Mouse (Mus musculus): ENCODE results near the gene Rtl4.

Rtl4 gene

GRCm38 (mm10) chrX:144688207-144689118 lies at the start of gene Rtl4:
Rtl4 (plus strand) TSS chrX:144688907.
- 2% methylated on average over 10 of the region's 31 CpGs for WGBS

- 45% methylated on average over 2 of the region's 3 CpGs for WGBS
Measured at GRCm38 (mm10) chrX:144644756-144645155, 44.0 kb upstream of the Rtl4 start.

- WGBS, result 47% methylated on average over 1 of the region's 1 CpGs
Measured at GRCm38 (mm10) chrX:144645394-144645793, 43.3 kb upstream of the Rtl4 start.

- WGBS, result 77% methylated on average over 2 of the region's 2 CpGs
Measured at GRCm38 (mm10) chrX:144652196-144652595, 36.5 kb upstream of the Rtl4 start.

- WGBS, result 12% methylated on average over 20 of the region's 20 CpGs
Measured at GRCm38 (mm10) chrX:144687742-144688141, 965 bp upstream of the Rtl4 start.

- 0% methylated on average over 1 of the region's 1 CpGs for WGBS
Measured at GRCm38 (mm10) chrX:144688142-144688206, 733 bp upstream of the Rtl4 start, which contains the start of gene Trpc5. Trpc5 (minus strand) TSS chrX:144688180.

GRCm38 (mm10) chrX:144689119-144689858 lies 582 bp downstream of the Rtl4 start:
- 7% methylated on average over 18 of the region's 21 CpGs for WGBS

- under 1% methylated on average over 7 of the region's 7 CpGs for WGBS
Measured at GRCm38 (mm10) chrX:144689859-144690181, 1.1 kb downstream of the Rtl4 start.

- 83% methylated on average over 1 of the region's 1 CpGs for WGBS
Measured at GRCm38 (mm10) chrX:144716330-144716729, 27.6 kb downstream of the Rtl4 start.

- WGBS, result 76% methylated on average over 3 of the region's 3 CpGs
Measured at GRCm38 (mm10) chrX:144747528-144748049, 58.9 kb downstream of the Rtl4 start.

- WGBS, result 37% methylated on average over 2 of the region's 2 CpGs
Measured at GRCm38 (mm10) chrX:144986980-144987379, 298.3 kb downstream of the Rtl4 start.

- 58% methylated on average over 2 of the region's 2 CpGs for WGBS
Measured at GRCm38 (mm10) chrX:145065484-145065913, 376.8 kb downstream of the Rtl4 start.

- WGBS, result 74% methylated on average over 3 of the region's 3 CpGs
Measured at GRCm38 (mm10) chrX:145090360-145090759, 401.7 kb downstream of the Rtl4 start.

- 93% methylated on average over 2 of the region's 2 CpGs for WGBS
Measured at GRCm38 (mm10) chrX:145090964-145091363, 402.3 kb downstream of the Rtl4 start.
